Mouse (Mus musculus) thymus, postnatal 10 days (tissue): Measurements from ENCODE around the gene Msl1.

ENCODE experiments used
- DNase-seq, 2 experiments: peaks; one replicate each; pipeline ENCODE4 v3.0.0; 2021; ENCODE audit warnings: low spot score in 2 of 2

Msl1 gene

GRCm38 (mm10) chr11:98795015-98795713 is at the start of gene Msl1:
Msl1 (plus strand) TSS chr11:98795516.
- DNase-seq = peak; percentile 86 to 87

DNA sequence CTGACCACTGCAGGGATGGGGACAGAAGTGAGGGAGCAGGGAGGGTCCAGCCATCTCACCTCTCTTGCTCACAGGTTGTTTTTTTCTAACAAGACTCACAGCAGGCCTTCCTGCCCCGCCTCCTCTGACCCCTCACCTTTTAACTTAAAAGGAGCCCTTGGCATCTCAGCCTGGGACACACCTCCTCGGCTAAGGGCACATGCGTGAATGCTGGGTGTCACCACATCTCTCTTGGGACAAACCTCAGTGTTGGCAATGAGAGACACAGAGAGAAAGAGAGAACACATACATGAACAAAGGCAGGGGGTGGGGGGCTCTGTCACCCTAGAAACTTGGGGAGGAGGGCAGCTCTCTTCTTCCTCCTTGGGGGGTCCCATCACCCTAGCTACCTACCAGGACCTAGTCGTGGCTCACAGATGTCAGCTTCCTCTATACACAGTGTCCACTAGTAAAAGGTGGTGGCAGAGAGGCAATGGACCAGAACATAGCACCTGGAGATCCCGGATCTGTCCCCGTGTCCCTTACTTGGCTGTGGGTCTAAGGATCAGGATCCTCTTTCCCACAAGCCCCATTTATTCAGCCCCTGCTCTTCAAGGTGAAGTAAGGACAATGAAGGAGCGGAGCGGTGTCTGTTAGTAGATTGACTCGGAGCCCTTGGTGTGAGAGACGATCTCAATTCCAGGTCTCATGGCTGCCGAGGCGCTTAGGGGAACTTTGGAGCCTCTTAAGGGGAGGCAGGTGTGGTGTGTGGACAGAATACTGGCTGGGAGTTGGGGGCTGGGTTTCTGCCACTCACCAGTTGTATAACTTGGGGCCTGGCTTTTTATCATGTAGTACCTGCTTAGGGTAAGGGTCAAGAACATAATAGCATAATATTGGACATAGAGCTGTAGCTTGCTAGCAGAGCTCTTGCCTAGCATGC is 49.1 kb upstream of the Msl1 start:
- DNase-seq = no peak

DNA sequence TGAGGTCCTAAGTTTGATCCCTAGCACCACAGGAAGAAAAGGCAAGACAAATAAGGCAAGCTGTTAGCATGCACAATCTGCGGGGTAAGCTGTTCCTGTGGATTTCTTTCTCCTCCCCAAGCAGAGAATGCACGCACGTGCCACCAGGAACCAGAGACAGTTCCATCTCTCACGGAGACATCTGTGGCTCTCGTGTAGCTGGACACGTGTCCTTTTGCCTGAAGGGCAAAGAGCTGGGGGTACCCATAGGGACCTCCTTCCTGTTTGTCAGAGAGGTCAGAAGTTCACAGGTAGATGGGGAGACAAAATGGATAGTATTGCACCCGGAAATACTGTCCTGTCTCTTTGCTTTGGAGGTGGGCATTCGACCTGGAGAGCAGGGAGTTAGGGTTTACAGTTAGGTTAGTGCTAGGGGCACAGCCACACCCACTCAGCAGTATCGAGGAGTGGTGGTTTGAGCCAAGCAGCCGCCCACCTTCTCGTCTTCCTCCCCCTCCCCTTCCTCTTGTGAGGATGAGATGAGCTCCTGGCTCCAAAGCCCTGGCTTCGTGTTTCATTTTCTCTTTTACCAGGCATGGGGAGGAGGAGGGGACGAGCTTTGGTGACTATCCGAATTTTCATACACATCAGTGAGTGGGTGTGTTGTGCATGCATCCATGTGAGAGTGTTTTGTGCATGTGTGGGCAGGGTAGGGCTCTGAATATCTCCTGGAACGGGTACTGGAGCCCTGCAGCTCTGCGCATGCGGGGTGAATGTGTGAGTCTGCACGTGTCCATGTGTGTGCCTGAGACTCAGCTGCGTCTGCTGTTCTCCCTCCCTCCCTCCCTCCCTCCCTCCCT is 48.2 kb upstream of the Msl1 start:
- peak; percentile 74 to 78 for DNase-seq

DNA sequence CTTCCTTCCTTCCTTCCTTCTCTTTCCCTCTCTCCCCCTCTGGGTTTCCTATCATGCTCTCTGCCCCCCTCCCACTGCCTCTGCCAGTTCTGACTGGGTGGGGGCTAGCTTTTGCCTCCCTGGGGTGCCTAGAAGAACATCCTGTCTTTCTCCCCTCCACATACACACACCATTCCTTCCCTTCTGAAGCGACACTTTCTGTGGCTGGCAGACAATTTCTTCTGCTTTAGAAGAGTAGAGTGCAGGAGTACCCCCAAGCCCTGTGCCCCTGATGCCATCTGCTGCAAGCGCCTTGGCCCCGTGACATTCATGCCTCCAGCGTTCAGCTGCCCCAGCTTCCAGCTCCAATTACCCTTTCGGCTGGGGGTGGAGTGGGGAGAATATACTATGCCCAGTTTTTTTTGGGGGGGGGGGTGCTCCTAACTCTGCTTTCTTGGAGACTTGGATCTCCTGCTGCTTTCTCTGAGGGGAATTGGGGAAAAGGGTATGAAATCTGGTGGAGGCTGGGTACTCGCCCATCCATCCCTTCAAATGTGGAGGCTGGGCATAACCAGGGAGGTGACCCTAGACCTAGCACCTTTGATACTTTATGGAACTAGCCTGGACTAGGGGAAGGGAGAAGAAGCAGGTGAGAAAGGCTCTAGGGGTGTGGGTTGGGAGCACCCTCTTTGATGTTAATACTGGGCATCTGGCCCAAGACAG is 47.4 kb upstream of the Msl1 start:
- DNase-seq = peak in 1 of 2 experiments; percentile 22

DNA sequence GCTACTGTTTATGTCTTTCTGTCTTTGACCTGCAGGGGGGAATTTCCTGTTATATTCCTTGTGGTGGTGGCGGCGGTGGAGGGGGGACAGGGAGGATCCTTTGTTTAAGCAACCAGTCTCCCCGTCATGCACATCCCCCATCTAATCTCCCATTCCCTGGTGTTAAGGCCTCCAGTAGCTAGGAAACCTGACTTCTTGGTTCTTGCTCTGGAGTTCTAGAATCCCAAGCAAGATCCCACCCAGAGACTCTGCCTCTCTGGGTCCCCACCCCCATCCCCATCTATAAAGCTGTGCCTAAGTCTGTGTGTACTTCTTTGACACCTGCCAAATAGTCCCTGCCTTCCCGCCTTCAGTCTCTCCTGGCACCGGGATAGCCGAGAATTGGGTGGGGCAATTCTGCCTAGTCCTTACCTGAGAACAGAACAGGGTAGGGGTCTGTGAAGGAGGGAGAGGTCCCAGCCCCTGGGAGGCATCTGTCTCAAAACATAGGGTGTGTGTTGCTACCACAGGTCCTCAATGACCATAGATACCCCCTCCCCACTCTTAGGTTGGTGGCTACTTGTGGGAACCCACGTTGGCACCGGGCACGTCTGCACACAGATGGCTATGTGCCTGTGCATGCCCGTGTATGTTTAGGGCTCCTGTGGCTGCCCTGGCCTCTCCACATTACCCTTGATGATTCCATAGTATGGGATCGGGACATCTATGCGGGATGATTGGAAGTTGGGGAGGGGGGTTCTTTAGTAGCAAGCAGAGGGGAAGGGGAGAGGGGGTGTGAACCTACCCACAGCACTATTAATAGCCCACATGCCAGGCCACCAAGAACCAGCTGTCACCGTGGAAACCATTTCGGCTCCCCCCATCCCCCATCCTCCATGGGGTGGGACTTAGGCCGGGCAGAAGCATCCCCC is 46.6 kb upstream of the Msl1 start:
- no peak for DNase-seq

DNA sequence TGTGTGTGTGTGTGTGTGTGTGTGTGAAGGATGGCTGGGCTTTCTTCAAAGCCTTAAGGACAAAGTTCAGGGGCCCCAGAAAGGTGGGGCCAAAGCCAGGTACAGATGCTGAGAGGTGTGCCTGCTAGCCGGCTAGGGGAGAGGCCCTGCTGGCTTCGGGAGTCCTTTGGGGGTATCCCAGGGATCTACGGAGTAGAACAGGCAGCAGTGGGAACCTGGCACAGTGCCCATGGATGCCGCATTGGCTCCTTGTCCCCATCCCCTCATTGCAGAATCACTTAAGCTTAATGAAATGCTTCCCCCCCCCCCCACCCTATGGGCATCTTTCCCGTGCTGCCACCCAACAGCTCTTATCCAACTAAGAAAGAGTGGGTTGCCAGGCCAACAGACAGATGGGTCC is 45.6 kb upstream of the Msl1 start:
- no peak for DNase-seq

- no peak for DNase-seq
Observed at GRCm38 (mm10) chr11:98750351-98751201, 44.7 kb upstream of the Msl1 start.

DNA sequence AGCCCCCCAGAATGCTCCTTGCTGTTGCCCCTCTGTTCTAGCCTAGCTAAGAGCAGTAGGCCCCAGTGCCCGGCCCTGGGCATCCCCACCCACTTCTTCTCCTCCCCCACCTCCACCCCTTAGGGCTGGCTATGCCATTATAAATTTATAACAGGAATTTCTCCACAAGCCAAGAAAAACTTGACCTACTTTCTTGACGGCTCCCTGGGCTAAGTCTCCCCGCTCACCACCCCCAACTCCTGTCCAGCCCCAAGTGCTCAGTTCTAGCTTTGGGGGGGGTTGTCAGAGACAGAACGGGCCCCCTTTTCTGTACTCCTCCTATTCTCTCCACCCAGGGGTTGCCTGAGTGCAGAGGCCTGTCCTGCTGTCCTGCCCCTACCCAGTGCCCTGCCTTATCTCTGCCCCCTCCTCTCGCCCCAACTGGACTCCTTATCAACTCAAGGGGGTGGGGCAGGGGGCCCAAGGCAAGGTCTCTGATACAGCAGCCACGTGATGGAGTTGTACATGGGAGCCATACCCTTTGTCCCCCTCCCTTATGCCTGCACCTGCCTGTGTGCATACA is 44.0 kb upstream of the Msl1 start:
- no peak for DNase-seq

- no peak for DNase-seq
Observed at GRCm38 (mm10) chr11:98752562-98753140, 42.7 kb upstream of the Msl1 start.

DNA sequence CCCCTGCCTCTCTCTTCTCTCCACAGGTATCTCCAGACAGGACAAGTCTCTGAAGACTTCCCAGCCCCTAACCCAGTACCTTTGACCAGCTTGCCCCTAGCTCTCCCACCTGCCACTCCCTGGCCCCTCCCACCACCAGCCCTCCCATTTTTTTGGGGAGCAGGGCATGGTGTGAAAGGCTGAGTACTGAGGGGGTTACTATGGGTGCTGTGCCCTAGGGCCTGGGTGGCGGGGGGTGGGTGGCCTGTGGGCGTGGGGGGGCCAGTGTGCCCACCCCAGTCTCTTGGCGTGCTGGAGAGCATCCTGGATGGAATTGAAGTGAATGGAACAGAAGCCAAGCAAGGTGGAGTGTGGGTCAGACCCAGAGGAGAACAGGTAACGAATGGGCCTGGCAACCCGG is 42.1 kb upstream of the Msl1 start:
- DNase-seq = no peak

- no peak for DNase-seq
Observed at GRCm38 (mm10) chr11:98754151-98754620, 41.1 kb upstream of the Msl1 start.

DNA sequence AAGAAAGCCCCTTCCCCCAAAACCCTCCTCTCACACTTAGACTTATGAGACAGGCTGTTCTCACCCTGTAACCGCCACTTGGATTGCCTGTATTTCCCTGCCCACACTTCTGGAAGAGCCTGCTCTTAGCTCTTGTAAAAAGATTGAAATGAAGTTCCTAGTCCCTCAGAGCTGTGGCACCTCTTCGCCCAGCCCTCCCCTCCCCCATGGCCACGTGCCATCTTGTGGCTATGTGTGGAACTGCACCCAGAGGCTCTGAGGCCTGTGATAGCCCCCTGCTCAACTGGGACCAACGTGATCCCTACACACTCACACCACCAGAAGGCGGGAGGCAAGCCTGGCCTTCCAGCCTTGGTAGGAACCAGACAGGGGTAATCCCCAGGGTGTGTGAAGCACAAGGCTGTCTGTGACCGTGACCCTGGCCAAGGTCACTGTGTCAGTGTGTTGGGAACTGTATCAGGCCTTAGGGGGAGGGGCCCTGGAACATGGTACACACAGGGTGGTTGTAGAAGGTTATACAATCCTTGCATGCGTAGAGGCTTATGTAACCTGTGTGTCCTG is 40.6 kb upstream of the Msl1 start:
- DNase-seq = peak; percentile 65 to 85

GRCm38 (mm10) chr11:98755726-98756380 is 39.5 kb upstream of the Msl1 start:
- no peak for DNase-seq

GRCm38 (mm10) chr11:98756711-98757110 is 38.6 kb upstream of the Msl1 start:
- no peak for DNase-seq

DNA sequence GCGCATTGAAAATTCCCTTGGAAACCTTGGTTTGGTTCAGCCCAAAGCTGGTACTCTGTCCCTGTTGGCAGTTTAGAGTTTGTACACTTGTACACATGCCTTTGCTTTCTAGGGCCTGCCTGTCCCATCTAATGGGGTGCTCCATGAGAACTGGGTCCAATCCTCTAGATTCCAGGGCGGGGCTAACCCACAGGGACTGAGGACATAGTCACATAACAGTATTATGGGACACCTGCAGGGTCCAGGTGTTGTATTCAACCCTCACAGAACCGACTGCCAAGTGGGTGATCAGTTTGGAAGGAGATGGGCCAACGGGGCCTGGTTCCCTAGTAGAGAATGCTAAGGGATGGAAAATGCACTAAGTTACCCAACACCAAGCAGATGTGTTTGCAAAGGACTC is 33.4 kb upstream of the Msl1 start:
- DNase-seq = no peak

DNA sequence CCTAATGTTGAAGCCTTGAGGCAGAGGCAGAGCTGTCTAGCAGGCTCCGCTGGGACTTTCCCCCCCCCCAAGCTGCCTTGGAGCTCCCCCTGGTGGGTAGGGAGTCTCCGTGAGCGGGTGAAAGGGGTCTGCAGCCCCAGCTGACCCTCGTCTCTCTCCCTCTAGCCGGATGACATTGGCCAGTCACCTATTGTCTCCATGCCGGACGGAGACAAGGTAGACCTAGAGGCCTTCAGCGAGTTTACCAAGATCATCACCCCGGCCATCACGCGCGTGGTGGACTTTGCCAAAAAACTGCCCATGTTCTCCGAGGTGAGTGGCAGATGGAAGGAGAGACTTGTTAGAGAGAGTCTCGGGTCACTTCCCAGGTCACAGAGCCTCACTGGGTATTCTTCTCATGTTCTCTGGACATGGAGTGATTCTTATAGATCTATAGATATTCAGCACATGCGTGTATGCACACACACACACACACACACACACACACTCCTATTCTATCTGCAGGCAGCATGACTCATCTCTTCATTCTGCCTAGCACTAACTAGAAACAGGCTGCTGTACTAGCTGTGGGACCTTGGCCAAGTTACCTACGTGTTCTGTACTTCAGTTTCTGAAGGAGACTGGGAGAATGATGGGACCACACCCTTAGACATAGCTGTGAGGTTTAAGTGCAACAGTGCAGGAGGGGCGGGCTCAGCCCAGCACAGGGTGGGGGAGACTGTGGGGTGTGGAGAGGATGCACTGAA is 32.4 kb upstream of the Msl1 start:
- DNase-seq = no peak

GRCm38 (mm10) chr11:98763502-98763861 is 31.8 kb upstream of the Msl1 start:
- DNase-seq = no peak
